Mouse (Mus musculus) liver, embryonic 14.5 days (tissue): ENCODE results near the gene Ghrh. TPM values are rescaled to one million over a fixed set of nuclear protein-coding genes. Genes with fewer than 3 reads are reported as not detected.

Experiments
- ATAC-seq: fragments of 200-750 bp; cut with Nextera tagmentation; 2 replicates; pipeline ENCODE4 v1.8.0; 2017; ENCODE audit warnings: moderate number of reproducible peaks, mild to moderate bottlenecking, moderate library complexity; ENCODE audit not compliant: insufficient read depth
- DNase-seq, 3 experiments: peaks; one replicate each; pipeline ENCODE4 v3.0.0-alpha.2; 2012 to 2013; ENCODE audit warnings: low read depth in 3 of 3, low spot score in 3 of 3
- H3K27ac ChIP-seq: fragments of 300-500 bp; sonication (generic); 2 replicates; pipeline ENCODE4 v1.5.1; 2014; ENCODE audit warnings: moderate library complexity, mild to moderate bottlenecking, control low read depth, inconsistent platforms
- H3K27me3 ChIP-seq: fragments of 300-500 bp; sonication (generic); 2 replicates; pipeline ENCODE4 v1.6.1; 2014; ENCODE audit warnings: mild to moderate bottlenecking, low read length, moderate library complexity; ENCODE audit not compliant: control insufficient read depth, insufficient read depth
- H3K36me3 ChIP-seq: fragments of 300-500 bp; sonication (generic); replicated peaks from 2 replicates; pipeline ENCODE4 v1.6.1; 2014; ENCODE audit warnings: low read depth; ENCODE audit not compliant: control insufficient read depth, insufficient read depth
- H3K4me1 ChIP-seq, 2 experiments: fragments of 200-500 bp in 1 of 2; fragments of 300-500 bp in 1 of 2; sonication (generic) in 1 of 2; replicated peaks; 2 replicates each; pipeline ENCODE4 v1.6.1; 2012 to 2014; ENCODE audit warnings: antibody characterized with exemption in 1 of 2, inconsistent platforms in 1 of 2, low read length in 1 of 2; ENCODE audit not compliant: control insufficient read depth in 2 of 2, insufficient read depth in 2 of 2
- H3K4me2 ChIP-seq: fragments of 300-500 bp; sonication (generic); 2 replicates; pipeline ENCODE4 v1.6.1; 2014; ENCODE audit warnings: low read depth, mild to moderate bottlenecking, control low read depth, moderate library complexity
- H3K4me3 ChIP-seq, 2 experiments: fragments of 200-500 bp in 1 of 2; fragments of 300-500 bp in 1 of 2; sonication (generic) in 1 of 2; 2 replicates each; pipeline ENCODE4 v1.5.1; 2012 to 2014; ENCODE audit warnings: low read depth in 2 of 2, low read length in 2 of 2, mild to moderate bottlenecking in 2 of 2, control low read depth in 1 of 2, inconsistent platforms in 1 of 2, moderate library complexity in 1 of 2; ENCODE audit not compliant: insufficient read depth in 1 of 2
- H3K9ac ChIP-seq: fragments of 300-500 bp; sonication (generic); replicated peaks from 2 replicates; pipeline ENCODE4 v1.6.1; 2014; ENCODE audit warnings: mild to moderate bottlenecking, control low read depth, moderate library complexity
- H3K9me3 ChIP-seq: fragments of 300-500 bp; sonication (generic); 2 replicates; pipeline ENCODE4 v1.6.1; 2016; ENCODE audit warnings: low read length, mixed read lengths; ENCODE audit not compliant: control insufficient read depth
- CTCF ChIP-seq: IDR thresholded peaks from 2 replicates; pipeline ENCODE4 v1.5.1; 2016; ENCODE audit warnings: antibody characterized with exemption, low read depth, control low read depth
- EP300 ChIP-seq: IDR thresholded peaks from 2 replicates; pipeline ENCODE4 v1.6.1; 2016; ENCODE audit warnings: antibody characterized with exemption, low read depth
- WGBS: fragments of 180-500 bp; shearing (Covaris S2); extraction: QIAGEN DNeasy Blood & Tissue Kit; methylation state at CpG from one replicate; pipeline ENCODE4 v1.1.7; 2014; ENCODE audit not compliant: insufficient replicate concordance; 5-methylcytosine and 5-hydroxymethylcytosine counted together
- polyA plus RNA-seq, 2 experiments: library from polyadenylated mRNA; depleted of rRNA in 1 of 2; stranded (reverse) in 1 of 2; unstranded in 1 of 2; fragments of >200 nt; fragmentation: Nextera tagmentation in 1 of 2; extraction: Ambion mirVana in 1 of 2; gene quantifications; 2 replicates each; pipeline versions ENCODE4 v1.2.1 to v1.2.3; 2012 to 2014

Gene Ghrh
- polyA plus RNA-seq, 2 experiments, result 0.22 TPM; not detected in 1

DNA sequence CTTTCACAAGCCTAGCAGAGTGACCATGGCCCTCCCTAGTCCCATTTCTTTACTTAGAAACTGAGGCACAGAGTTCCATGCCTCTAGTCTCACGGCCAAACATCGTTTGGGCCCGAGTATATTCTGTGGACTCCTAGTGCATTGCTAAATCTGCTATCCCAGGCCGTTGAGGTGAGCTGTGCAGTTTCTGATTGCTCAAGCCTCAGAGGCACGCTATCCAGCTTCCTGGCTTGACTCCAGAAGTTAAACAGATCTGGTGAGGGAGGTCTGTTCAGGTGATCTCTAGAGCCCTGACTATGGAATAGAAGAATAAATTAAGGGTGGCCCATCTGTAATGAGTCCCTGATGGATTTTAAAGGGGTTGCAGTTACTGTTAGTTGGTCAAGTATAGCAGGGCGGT, 30.1 kb downstream of the Ghrh start:
- Histone ChIP-seq H3K36me3 (peaks cover 81% of the 10 kb centered on the region), H3K27me3 (no peaks in the 10 kb centered on the region), H3K27ac (no peak overlapping the region), H3K9ac (no peak overlapping the region), H3K4me2 (no peak overlapping the region), H3K4me1 (no peaks in the 10 kb centered on the region), H3K4me3 (no peak overlapping the region), H3K9me3 (no peaks in the 10 kb centered on the region)
- WGBS, result 79% methylated on average over 6 of the region's 6 CpGs
- no peak for TF ChIP-seq CTCF
- TF ChIP-seq EP300, result no peak
- ATAC-seq (no peak), DNase-seq (no peak)

DNA sequence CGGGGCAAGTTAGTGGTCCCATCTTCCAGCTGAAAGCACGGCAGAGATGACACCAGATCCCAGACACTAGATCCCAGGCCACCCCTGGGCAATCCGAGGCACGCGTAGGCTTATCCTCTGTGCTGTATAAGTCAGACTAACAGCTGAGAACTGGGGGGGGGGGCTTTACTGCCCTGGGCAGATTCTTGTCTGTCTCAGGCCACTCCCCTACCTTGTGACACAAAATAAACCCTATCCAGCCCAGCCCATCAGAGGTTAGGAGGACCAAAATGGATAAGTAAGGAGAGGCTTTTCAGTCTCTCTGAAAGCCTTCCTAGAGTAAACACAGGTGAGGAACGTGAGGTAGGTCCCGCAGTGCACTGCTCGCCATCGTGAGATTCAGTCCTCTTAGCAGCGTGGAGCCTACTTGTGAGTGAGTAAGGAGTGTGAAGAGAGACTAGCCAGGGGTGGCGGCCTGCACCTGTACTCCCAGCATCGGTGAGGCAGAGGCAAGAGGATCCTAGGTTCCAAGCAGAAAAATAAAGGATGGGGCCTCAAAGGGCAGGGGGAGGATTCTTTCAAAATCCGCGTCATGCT, 30.9 kb downstream of the Ghrh start:
- WGBS, result 84% methylated on average over 14 of the region's 14 CpGs
- peaks cover 77% of the 10 kb centered on the region for H3K36me3 ChIP-seq
- H3K4me2 ChIP-seq, result no peak overlapping the region
- H3K9me3 ChIP-seq, result no peaks in the 10 kb centered on the region
- no peaks in the 10 kb centered on the region for H3K27me3 ChIP-seq
- TF ChIP-seq EP300 (no peak), CTCF (no peak)
- DNase-seq, result no peak
- H3K9ac ChIP-seq, result no peak overlapping the region
- H3K27ac ChIP-seq, result no peak overlapping the region
- no peaks in the 10 kb centered on the region for H3K4me1 ChIP-seq
- H3K4me3 ChIP-seq, result no peak overlapping the region
- ATAC-seq, result no peak

GRCm38 (mm10) chr2:157315486-157315885, 31.8 kb downstream of the Ghrh start:
- ATAC-seq, result no peak
- Histone ChIP-seq H3K4me3 (no peak overlapping the region), H3K4me1 (no peaks in the 10 kb centered on the region), H3K36me3 (peaks cover 80% of the 10 kb centered on the region), H3K9ac (no peak overlapping the region), H3K27me3 (no peaks in the 10 kb centered on the region), H3K27ac (no peak overlapping the region), H3K4me2 (no peak overlapping the region), H3K9me3 (no peaks in the 10 kb centered on the region)
- TF ChIP-seq CTCF (no peak), EP300 (no peak)
- WGBS, result 84% methylated on average over 6 of the region's 6 CpGs
- DNase-seq, result no peak

DNA sequence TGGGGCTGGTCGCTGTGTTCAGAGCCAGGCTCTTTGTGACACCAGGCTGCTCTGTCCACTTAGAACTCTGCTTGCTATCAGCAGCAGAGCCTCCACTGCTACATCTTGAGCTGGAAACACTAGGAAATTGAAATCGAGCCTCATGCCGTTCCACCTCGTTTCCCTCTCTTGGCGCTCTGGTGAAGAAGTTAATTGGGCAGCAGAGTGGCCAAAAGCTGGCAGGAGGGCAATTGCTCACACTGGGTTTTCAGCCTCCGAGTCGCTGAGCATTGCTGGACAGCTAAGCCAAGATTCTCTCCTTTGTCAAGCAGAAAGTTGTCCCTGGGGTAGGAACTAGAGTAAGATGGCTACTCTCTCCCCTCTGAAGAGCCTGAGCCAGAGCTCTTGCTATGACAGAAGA, 33.0 kb downstream of the Ghrh start:
- Histone ChIP-seq H3K4me3 (no peak overlapping the region), H3K9ac (no peak overlapping the region)

GRCm38 (mm10) chr2:157313718-157314117, 33.6 kb downstream of the Ghrh start:
- Histone ChIP-seq H3K4me3 (no peak overlapping the region), H3K4me2 (no peak overlapping the region), H3K4me1 (no peaks in the 10 kb centered on the region), H3K27me3 (no peaks in the 10 kb centered on the region), H3K9ac (no peak overlapping the region), H3K9me3 (no peaks in the 10 kb centered on the region), H3K36me3 (peaks cover 87% of the 10 kb centered on the region), H3K27ac (no peak overlapping the region)
- ATAC-seq, result no peak
- DNase-seq, result no peak
- TF ChIP-seq CTCF (no peak), EP300 (no peak)
- 90% methylated on average over 3 of the region's 3 CpGs for WGBS

More for the DNA sequence above, 33.0 kb downstream of the Ghrh start:
- Histone ChIP-seq H3K27me3 (no peaks in the 10 kb centered on the region), H3K9me3 (no peaks in the 10 kb centered on the region), H3K36me3 (peaks cover 81% of the 10 kb centered on the region), H3K4me2 (no peak overlapping the region), H3K4me1 (no peaks in the 10 kb centered on the region), H3K27ac (no peak overlapping the region)
- DNase-seq (no peak), ATAC-seq (no peak)
- 80% methylated on average over 7 of the region's 7 CpGs for WGBS
- TF ChIP-seq EP300 (no peak), CTCF (no peak)
